Mouse (Mus musculus) heart, embryonic 15.5 days (tissue): ENCODE data around the gene Ccdc171. TPM values are rescaled to one million over a fixed set of nuclear protein-coding genes. Genes with fewer than 3 reads are reported as not detected.
"Not testable (repeated sequence)": the region's sequence is repeated elsewhere in the genome, so short reads cannot be mapped to it uniquely, and the experiment has no call there.

ENCODE experiments used
- ATAC-seq: fragments of 200-750 bp; cut with Nextera tagmentation; replicated peaks from 2 replicates; pipeline ENCODE4 v1.8.0; 2017; ENCODE audit warnings: low read depth, moderate TSS enrichment; ENCODE audit not compliant: insufficient number of reproducible peaks, insufficient read depth, low FRiP score
- H3K27ac ChIP-seq: fragments of 300-500 bp; sonication (generic); 2 replicates; pipeline ENCODE4 v1.5.1; 2015; ENCODE audit warnings: mild to moderate bottlenecking, inconsistent platforms
- H3K27me3 ChIP-seq: fragments of 300-500 bp; sonication (generic); 2 replicates; pipeline ENCODE4 v1.6.1; 2015; ENCODE audit warnings: inconsistent platforms
- H3K36me3 ChIP-seq: fragments of 300-500 bp; sonication (generic); 2 replicates; pipeline ENCODE4 v1.6.1; 2015; ENCODE audit warnings: mild to moderate bottlenecking, inconsistent platforms
- H3K4me1 ChIP-seq: fragments of 300-500 bp; sonication (generic); replicated peaks from 2 replicates; pipeline ENCODE4 v1.6.1; 2015; ENCODE audit warnings: inconsistent platforms
- H3K4me2 ChIP-seq: fragments of 300-500 bp; sonication (generic); 2 replicates; pipeline ENCODE4 v1.6.1; 2015; ENCODE audit warnings: inconsistent platforms, mild to moderate bottlenecking, moderate library complexity
- H3K4me3 ChIP-seq: fragments of 300-500 bp; sonication (generic); 2 replicates; pipeline ENCODE4 v1.5.1; 2015; ENCODE audit warnings: mild to moderate bottlenecking, inconsistent platforms
- H3K9ac ChIP-seq: fragments of 300-500 bp; sonication (generic); 2 replicates; pipeline ENCODE4 v1.6.1; 2015; ENCODE audit warnings: mild to moderate bottlenecking, inconsistent platforms
- H3K9me3 ChIP-seq: fragments of 300-500 bp; sonication (generic); replicated peaks from 2 replicates; pipeline ENCODE4 v1.6.1; 2016; ENCODE audit warnings: inconsistent platforms
- WGBS: fragments of 180-500 bp; shearing (Covaris S2); methylation state at CpG from one replicate; pipeline ENCODE4 v1.1.7; 2015; ENCODE audit warnings: mixed read lengths; 5-methylcytosine and 5-hydroxymethylcytosine counted together
- polyA plus RNA-seq: library from polyadenylated mRNA; unstranded; fragments of >200 nt; fragmentation: Nextera tagmentation; extraction: Ambion mirVana; gene quantifications from 2 replicates; pipeline ENCODE4 v1.2.1, GENCODE M21; 2015

Gene Ccdc171
- polyA plus RNA-seq, 1 experiment from 2014 or later = 3.3 TPM

GRCm38 (mm10) chr4:83526270-83526987, 1.1 kb downstream of the Ccdc171 start:
- H3K27ac ChIP-seq = peak overlapping the region; percentile 92
- ATAC-seq = no peak
- H3K9ac ChIP-seq = no peak overlapping the region
- H3K27me3 ChIP-seq = no peaks in the 10 kb centered on the region
- no peaks in the 10 kb centered on the region for H3K36me3 ChIP-seq
- 0 out of 2 replicates have a peak, but pooled peaks cover 3% of the 10 kb centered on the region for H3K9me3 ChIP-seq
- 9% methylated on average over 13 of the region's 13 CpGs for WGBS
- H3K4me3 ChIP-seq = peak overlapping the region; percentile 87
- peaks cover 8% of the 10 kb centered on the region; the same call in 1 of the 2 replicates for H3K4me1 ChIP-seq
- peak overlapping the region; percentile 96 for H3K4me2 ChIP-seq

- peaks cover 8% of the 10 kb centered on the region; the same call in 1 of the 2 replicates for H3K4me1 ChIP-seq
- H3K9me3 ChIP-seq = 0 out of 2 replicates have a peak, but pooled peaks cover 3% of the 10 kb centered on the region
- no peak overlapping the region for H3K4me2 ChIP-seq
- no peak overlapping the region for H3K9ac ChIP-seq
- 56% methylated on average over 6 of the region's 6 CpGs for WGBS
- no peaks in the 10 kb centered on the region for H3K36me3 ChIP-seq
- no peak for ATAC-seq
- H3K27ac ChIP-seq = no peak overlapping the region
- no peak overlapping the region for H3K4me3 ChIP-seq
- H3K27me3 ChIP-seq = no peaks in the 10 kb centered on the region
Observed at GRCm38 (mm10) chr4:83526988-83527334, 1.6 kb downstream of the Ccdc171 start.

GRCm38 (mm10) chr4:83527921-83528320, 2.6 kb downstream of the Ccdc171 start:
- no peak overlapping the region for H3K4me3 ChIP-seq
- no peaks in the 10 kb centered on the region for H3K36me3 ChIP-seq
- H3K27ac ChIP-seq = no peak overlapping the region
- ATAC-seq = no peak
- H3K4me1 ChIP-seq = peaks cover 8% of the 10 kb centered on the region; the same call in 1 of the 2 replicates
- H3K27me3 ChIP-seq = no peaks in the 10 kb centered on the region
- H3K4me2 ChIP-seq = no peak overlapping the region
- 0 out of 2 replicates have a peak, but pooled peaks cover 3% of the 10 kb centered on the region for H3K9me3 ChIP-seq
- no peak overlapping the region for H3K9ac ChIP-seq

GRCm38 (mm10) chr4:83530060-83530459, 4.7 kb downstream of the Ccdc171 start:
- H3K27me3 ChIP-seq, H3K9ac ChIP-seq, H3K4me2 ChIP-seq, H3K27ac ChIP-seq, H3K36me3 ChIP-seq, H3K4me1 ChIP-seq, H3K9me3 ChIP-seq, H3K4me3 ChIP-seq, ATAC-seq: not testable (repeated sequence)
- 93% methylated on average over 4 of the region's 4 CpGs for WGBS

DNA sequence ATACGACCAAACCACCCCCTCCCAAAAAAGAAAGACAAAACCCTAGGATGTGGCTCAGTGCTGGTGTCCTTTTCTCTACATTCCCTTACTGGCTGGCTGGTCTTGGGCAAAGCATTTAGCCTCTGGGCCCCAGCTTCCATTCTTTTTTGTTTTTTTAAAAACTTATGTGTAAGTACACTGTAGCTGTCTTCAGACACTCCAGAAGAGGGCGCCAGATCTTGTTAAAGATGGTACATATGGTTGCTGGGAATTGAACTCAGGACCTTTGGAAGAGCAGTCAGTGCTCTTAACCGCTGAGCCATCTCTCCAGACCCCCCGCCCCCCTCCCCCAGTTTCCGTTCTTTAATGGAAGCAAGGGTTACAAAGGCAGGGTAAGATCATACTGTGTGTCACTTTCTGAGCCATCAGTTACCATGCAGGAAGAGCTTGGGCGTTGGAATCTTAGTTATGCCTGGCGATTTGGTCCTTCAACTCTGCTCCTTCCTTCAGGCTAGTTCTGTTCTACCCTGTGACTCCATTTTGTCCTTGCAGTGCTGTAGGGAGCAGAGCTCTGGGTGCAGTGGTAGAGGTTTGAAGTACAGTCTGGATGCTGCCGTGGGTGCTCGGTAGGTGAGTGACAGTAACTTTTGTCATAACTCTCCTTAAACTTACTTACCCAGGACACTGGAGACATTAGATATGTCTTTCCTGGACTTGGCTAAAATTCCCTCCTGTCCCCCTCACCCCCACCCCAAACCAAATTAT, 8.0 kb downstream of the Ccdc171 start:
- Histone ChIP-seq H3K4me1 (no peaks in the 10 kb centered on the region), H3K36me3 (no peaks in the 10 kb centered on the region), H3K9ac (no peak overlapping the region), H3K27ac (no peak overlapping the region), H3K27me3 (no peaks in the 10 kb centered on the region), H3K9me3 (no peaks in the 10 kb centered on the region), H3K4me2 (no peak overlapping the region), H3K4me3 (no peak overlapping the region)
- no peak for ATAC-seq
- WGBS = 79% methylated on average over 9 of the region's 9 CpGs

- H3K27me3 ChIP-seq = no peaks in the 10 kb centered on the region
- no peaks in the 10 kb centered on the region for H3K9me3 ChIP-seq
- no peak overlapping the region for H3K27ac ChIP-seq
- no peak overlapping the region for H3K4me3 ChIP-seq
- H3K4me2 ChIP-seq = no peak overlapping the region
- H3K9ac ChIP-seq = no peak overlapping the region
- no peak for ATAC-seq
- WGBS = 65% methylated on average over 7 of the region's 7 CpGs
- H3K4me1 ChIP-seq = no peaks in the 10 kb centered on the region
- H3K36me3 ChIP-seq = no peaks in the 10 kb centered on the region
Observed at GRCm38 (mm10) chr4:83534024-83534423, 8.7 kb downstream of the Ccdc171 start.

GRCm38 (mm10) chr4:83549501-83549900, 24.2 kb downstream of the Ccdc171 start:
- ATAC-seq = no peak
- H3K4me2 ChIP-seq = peak overlapping the region; percentile 40
- H3K27me3 ChIP-seq = no peaks in the 10 kb centered on the region
- no peaks in the 10 kb centered on the region for H3K36me3 ChIP-seq
- peak overlapping the region; percentile 10; the same call in 1 of the 2 replicates for H3K9ac ChIP-seq
- H3K4me1 ChIP-seq = no peaks in the 10 kb centered on the region
- no peaks in the 10 kb centered on the region for H3K9me3 ChIP-seq
- 36% methylated on average over 18 of the region's 18 CpGs for WGBS
- no peak overlapping the region for H3K4me3 ChIP-seq
- no peak overlapping the region for H3K27ac ChIP-seq

DNA sequence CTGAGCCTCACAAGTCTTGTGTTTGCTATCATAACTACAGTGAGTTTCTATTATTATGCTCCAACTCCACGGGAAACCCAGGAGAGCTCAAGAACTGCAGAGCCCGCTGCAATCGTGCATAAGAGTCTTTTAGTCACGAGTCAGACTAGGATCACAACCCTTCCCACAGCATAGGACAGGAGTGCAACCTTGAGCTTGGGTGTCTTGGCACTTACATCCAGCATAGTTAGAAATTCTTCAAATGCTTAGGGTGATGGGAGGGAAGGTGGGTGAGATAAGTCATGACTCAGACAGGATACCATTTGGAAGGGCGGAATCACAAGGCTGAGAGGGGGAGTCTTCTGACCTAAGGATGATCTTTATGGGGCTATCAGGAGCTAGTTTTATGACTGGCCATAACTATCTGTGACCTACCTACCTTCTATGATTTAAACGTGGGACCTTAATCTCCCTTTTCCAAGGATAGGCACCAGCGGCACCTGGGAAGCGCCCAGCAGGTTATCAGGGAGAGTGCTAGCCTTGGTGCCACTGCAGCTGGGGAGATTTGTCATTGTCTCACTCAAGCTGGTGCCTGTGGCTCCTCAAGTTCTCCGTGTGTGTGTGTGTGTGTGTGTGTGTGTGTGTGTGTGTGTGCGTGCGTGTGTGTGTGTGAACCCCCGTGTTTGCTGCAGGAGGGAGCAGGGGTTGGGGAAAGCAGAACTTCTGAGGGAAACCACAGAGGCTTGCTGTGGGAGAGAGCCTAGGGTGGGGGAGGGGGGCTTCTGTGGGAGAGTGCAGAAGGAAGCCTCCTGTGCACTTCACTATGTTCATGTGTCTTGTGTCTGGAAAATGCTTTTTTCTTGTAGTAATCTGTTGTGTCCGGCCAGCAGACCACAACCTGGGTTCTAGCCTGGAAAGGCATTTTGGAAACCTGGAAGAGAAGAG, 42.1 kb downstream of the Ccdc171 start:
- WGBS = 15% methylated on average over 13 of the region's 13 CpGs
- Histone ChIP-seq H3K9me3 (no peaks in the 10 kb centered on the region), H3K4me1 (peaks cover 9% of the 10 kb centered on the region), H3K27me3 (no peaks in the 10 kb centered on the region), H3K9ac (no peak overlapping the region; the same call in 1 of the 2 replicates), H3K36me3 (no peaks in the 10 kb centered on the region), H3K4me2 (peak overlapping the region; percentile 55), H3K27ac (no peak overlapping the region), H3K4me3 (peak overlapping the region; percentile 22)
- peak; percentile 39; the same call in 1 of the 2 replicates for ATAC-seq

DNA sequence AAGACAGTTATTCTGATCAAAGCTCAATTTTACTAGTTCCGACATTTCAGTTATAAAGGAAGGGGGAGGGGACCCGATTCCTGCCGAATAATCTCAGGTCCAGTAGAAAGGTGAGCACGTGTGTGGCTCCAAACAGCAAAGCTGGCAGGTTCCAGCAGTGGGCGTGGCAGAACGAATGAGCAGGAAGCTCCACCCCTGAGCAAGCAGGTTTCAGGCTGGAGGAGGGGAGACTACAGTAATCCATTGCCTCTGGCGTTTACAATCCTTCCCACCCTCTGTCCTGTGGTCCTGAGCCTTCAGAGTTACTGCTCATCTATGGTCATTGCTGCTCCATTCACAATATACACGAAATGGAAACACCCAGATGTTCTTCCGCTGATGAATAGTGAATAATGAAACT, 42.8 kb downstream of the Ccdc171 start:
- Histone ChIP-seq H3K4me3 (peak overlapping the region; percentile 22), H3K4me2 (peak overlapping the region; percentile 55)
- not testable (repeated sequence) for H3K4me1 ChIP-seq, H3K27me3 ChIP-seq, H3K9ac ChIP-seq, ATAC-seq, H3K27ac ChIP-seq, H3K9me3 ChIP-seq, H3K36me3 ChIP-seq
- WGBS = 6% methylated on average over 9 of the region's 9 CpGs

- Histone ChIP-seq H3K27ac (no peak overlapping the region), H3K4me3 (no peak overlapping the region), H3K27me3 (no peaks in the 10 kb centered on the region), H3K4me2 (no peak overlapping the region), H3K9ac (no peak overlapping the region), H3K36me3 (no peaks in the 10 kb centered on the region), H3K4me1 (peaks cover 9% of the 10 kb centered on the region), H3K9me3 (no peaks in the 10 kb centered on the region)
- WGBS = 53% methylated on average over 6 of the region's 6 CpGs
- ATAC-seq = no peak
Observed at GRCm38 (mm10) chr4:83570569-83570968, 45.2 kb downstream of the Ccdc171 start.

- no peak overlapping the region for H3K27ac ChIP-seq
- no peak for ATAC-seq
- no peak overlapping the region for H3K4me3 ChIP-seq
- no peaks in the 10 kb centered on the region for H3K9me3 ChIP-seq
- WGBS = 85% methylated on average over 5 of the region's 5 CpGs
- peaks cover 9% of the 10 kb centered on the region for H3K4me1 ChIP-seq
- H3K36me3 ChIP-seq = no peaks in the 10 kb centered on the region
- H3K9ac ChIP-seq = no peak overlapping the region
- H3K4me2 ChIP-seq = no peak overlapping the region
- H3K27me3 ChIP-seq = no peaks in the 10 kb centered on the region
Observed at GRCm38 (mm10) chr4:83571033-83571432, 45.7 kb downstream of the Ccdc171 start.
